ENCODE assay signal across 8 mouse cellular contexts in genomic region chr11:120624680-120625111, GRCm38 (mm10). TPM values are rescaled to one million over a fixed set of nuclear protein-coding genes. Genes with fewer than 3 reads are reported as not detected.
A peak's percentile ranks its signal among the peaks of the same experiment; 100 is the strongest.
DNase-seq lines count a peak whose midpoint lies in the region; ATAC-seq and TF ChIP-seq lines count a peak whose summit lies in the region.

No protein-coding gene starts in this region.

- peaks cover 55% of the 10 kb centered on the region for H3K36me3 ChIP-seq in forebrain, postnatal 0 days (ENCODE audit: insufficient read depth)
- peaks cover 31% of the 10 kb centered on the region for H3K36me3 ChIP-seq in lung, embryonic 16.5 days (ENCODE audit: control insufficient read depth, insufficient read depth, low read length)

- ATAC-seq in forebrain, postnatal 0 days: peak; percentile 95
- ATAC-seq in lung, embryonic 16.5 days (ENCODE audit: low read depth): peak; percentile 89

- H3K4me3 ChIP-seq in cerebellum, adult 2 months (replicated peaks; ENCODE audit: insufficient read depth, low read depth, low read length): peak overlapping the region; percentile 66
- H3K4me3 ChIP-seq in forebrain, postnatal 0 days (ENCODE audit: low read depth, low read length): peak overlapping the region; percentile 87
- H3K4me3 ChIP-seq in lung, embryonic 16.5 days (ENCODE audit: low read length): peak overlapping the region; percentile 99

- peak overlapping the region; percentile 76 for H3K9ac ChIP-seq in forebrain, postnatal 0 days
- H3K9ac ChIP-seq in lung, embryonic 16.5 days (ENCODE audit: low read length): peak overlapping the region; percentile 77

- no peak overlapping the region; the same call in 1 of the 2 replicates for H3K27ac ChIP-seq in cerebellum, adult 2 months (ENCODE audit: insufficient read depth, low read length)
- peak overlapping the region; percentile 83 for H3K27ac ChIP-seq in forebrain, postnatal 0 days (ENCODE audit: low read depth, low read length)
- H3K27ac ChIP-seq in lung, embryonic 16.5 days (ENCODE audit: low read length): peak overlapping the region; percentile 84

- no peaks in the 10 kb centered on the region for H3K9me3 ChIP-seq in forebrain, postnatal 0 days (ENCODE audit: low read length)
- H3K9me3 ChIP-seq in lung, embryonic 16.5 days (ENCODE audit: control insufficient read depth, low read length): no peaks in the 10 kb centered on the region

- under 1% methylated on average over 53 of the region's 53 CpGs for WGBS in cerebellum, adult 2 months
- under 1% methylated on average over 53 of the region's 53 CpGs for WGBS in forebrain, postnatal 0 days
- under 1% methylated on average over 51 of the region's 53 CpGs for WGBS in lung, embryonic 16.5 days

- peak; percentile 89 for DNase-seq in MN1 (ENCODE audit: low spot score)
- DNase-seq in cerebellum, adult 2 months: peak; percentile 84 to 86
- peak; percentile 92 for DNase-seq in forebrain, postnatal 0 days
- DNase-seq in heart, postnatal 4 days: peak; percentile 87
- DNase-seq in layer of hippocampus, adult 9-10 months (ENCODE audit: low spot score): peak; percentile 58
- peak; percentile 66 for DNase-seq in retina, adult 2 months (ENCODE audit: low read depth, low spot score)
- peak; percentile 88 for DNase-seq in thymus, postnatal 25 days

- no peak for TF ChIP-seq CTCF in cerebellum, adult 2 months (IDR thresholded peaks at IDR 0.05; ENCODE audit: borderline replicate concordance, insufficient read depth, low read depth, low read length)
- TF ChIP-seq CTCF in forebrain, postnatal 0 days (IDR thresholded peaks at IDR 0.05; ENCODE audit: low read depth): no peak

- peaks cover 11% of the 10 kb centered on the region for H3K4me1 ChIP-seq in cerebellum, adult 2 months (ENCODE audit: control insufficient read depth, insufficient read depth, low read length)
- H3K4me1 ChIP-seq in forebrain, postnatal 0 days (ENCODE audit: insufficient read depth): peaks cover 5% of the 10 kb centered on the region
- H3K4me1 ChIP-seq in lung, embryonic 16.5 days (replicated peaks; ENCODE audit: control insufficient read depth, insufficient read depth, low read length): peaks cover 15% of the 10 kb centered on the region

- peak overlapping the region; percentile 94 for H3K4me2 ChIP-seq in forebrain, postnatal 0 days (ENCODE audit: low read depth)
- peak overlapping the region; percentile 85 for H3K4me2 ChIP-seq in lung, embryonic 16.5 days (ENCODE audit: low read depth, low read length)

- no peaks in the 10 kb centered on the region for H3K27me3 ChIP-seq in cerebellum, adult 2 months (ENCODE audit: control insufficient read depth, insufficient read depth, low read length)
- H3K27me3 ChIP-seq in forebrain, postnatal 0 days (ENCODE audit: insufficient read depth, low read length): no peaks in the 10 kb centered on the region
- no peaks in the 10 kb centered on the region for H3K27me3 ChIP-seq in lung, embryonic 16.5 days (ENCODE audit: control insufficient read depth, insufficient read depth, low read depth, low read length)

- TF ChIP-seq POLR2A in cerebellum, adult 2 months (IDR thresholded peaks at IDR 0.05; ENCODE audit: borderline replicate concordance, insufficient read depth, low read length): peak; percentile 80

RNA-seq across cellular contexts. Expression of gene Sirt7, which starts 0.3 kb away (rescaled TPM):
- polyA plus RNA-seq in cerebellum, adult 2 months (2012; rRNA removed): 76.9 and 80.5 TPM in 2 replicates
- 48.7 and 51.8 TPM in 2 replicates for total RNA-seq in forebrain, postnatal 0 days (2014; rRNA removed)
- 37.4 and 40.7 TPM in 2 replicates for polyA plus RNA-seq in forebrain, postnatal 0 days (2015; fragmentation: Nextera tagmentation; extraction: Ambion mirVana)
- total RNA-seq in heart, postnatal 4 days (2021): 10 to 100 TPM; 10.2 to 11.7 TPM
- 31.8 and 32.5 TPM in 2 replicates for polyA plus RNA-seq in lung, embryonic 16.5 days (2015; fragmentation: Nextera tagmentation; extraction: Ambion mirVana)

RNA-seq across cellular contexts. Expression of gene Pcyt2, which starts 7.0 kb away (rescaled TPM):
- polyA plus RNA-seq in cerebellum, adult 2 months (2012; rRNA removed): 401 and 403 TPM in 2 replicates
- 102 and 129 TPM in 2 replicates for total RNA-seq in forebrain, postnatal 0 days (2014; rRNA removed)
- 107 and 117 TPM in 2 replicates for polyA plus RNA-seq in forebrain, postnatal 0 days (2015; fragmentation: Nextera tagmentation; extraction: Ambion mirVana)
- 10 to 100 TPM; 56.8 to 58.1 TPM for total RNA-seq in heart, postnatal 4 days (2021)
- 104 and 117 TPM in 2 replicates for polyA plus RNA-seq in lung, embryonic 16.5 days (2015; fragmentation: Nextera tagmentation; extraction: Ambion mirVana)

RNA-seq across cellular contexts. Expression of gene Mafg, which starts 8.7 kb away (rescaled TPM):
- 60.5 and 65.3 TPM in 2 replicates for polyA plus RNA-seq in cerebellum, adult 2 months (2012; rRNA removed)
- 37.5 and 40.1 TPM in 2 replicates for total RNA-seq in forebrain, postnatal 0 days (2014; rRNA removed)
- polyA plus RNA-seq in forebrain, postnatal 0 days (2015; fragmentation: Nextera tagmentation; extraction: Ambion mirVana): 24.6 and 39.7 TPM in 2 replicates
- total RNA-seq in heart, postnatal 4 days (2021): 10 to 100 TPM; 23.4 to 25.8 TPM
- polyA plus RNA-seq in lung, embryonic 16.5 days (2015; fragmentation: Nextera tagmentation; extraction: Ambion mirVana): 13.2 and 15.0 TPM in 2 replicates

RNA-seq across cellular contexts. Expression of gene Npb, which starts 16.4 kb away (rescaled TPM):
- polyA plus RNA-seq in cerebellum, adult 2 months (2012; rRNA removed): 4.7 and 5.6 TPM in 2 replicates
- total RNA-seq in forebrain, postnatal 0 days (2014; rRNA removed): not detected in 2 replicates
- polyA plus RNA-seq in forebrain, postnatal 0 days (2015; fragmentation: Nextera tagmentation; extraction: Ambion mirVana): 0.42 and 0.80 TPM in 2 replicates
- total RNA-seq in heart, postnatal 4 days (2021): 1 to 10 TPM; 2.4 to 2.5 TPM
- 1.5 and 1.6 TPM in 2 replicates for polyA plus RNA-seq in lung, embryonic 16.5 days (2015; fragmentation: Nextera tagmentation; extraction: Ambion mirVana)

RNA-seq across cellular contexts. Expression of gene Pycr1, which starts 18.9 kb away (rescaled TPM):
- 2.1 and 2.3 TPM in 2 replicates for polyA plus RNA-seq in cerebellum, adult 2 months (2012; rRNA removed)
- total RNA-seq in forebrain, postnatal 0 days (2014; rRNA removed): 8.7 and 13.8 TPM in 2 replicates
- 19.5 and 23.0 TPM in 2 replicates for polyA plus RNA-seq in forebrain, postnatal 0 days (2015; fragmentation: Nextera tagmentation; extraction: Ambion mirVana)
- total RNA-seq in heart, postnatal 4 days (2021): 1 to 10 TPM; 7.9 to 8.0 TPM
- 22.4 and 23.4 TPM in 2 replicates for polyA plus RNA-seq in lung, embryonic 16.5 days (2015; fragmentation: Nextera tagmentation; extraction: Ambion mirVana)
